Mouse (Mus musculus) intestine, embryonic 15.5 days (tissue): ENCODE results near the gene Cfap77. TPM values are rescaled to one million over a fixed set of nuclear protein-coding genes. Genes with fewer than 3 reads are reported as not detected.

Source experiments
- ATAC-seq: fragments of 200-750 bp; cut with Nextera tagmentation; 2 replicates; pipeline ENCODE4 v1.8.0; 2017; ENCODE audit warnings: moderate TSS enrichment, moderate library complexity
- H3K27ac ChIP-seq: fragments of 300-500 bp; sonication (generic); 2 replicates; pipeline ENCODE4 v1.5.1; 2015; ENCODE audit warnings: mild to moderate bottlenecking, inconsistent platforms
- H3K27me3 ChIP-seq: fragments of 300-500 bp; sonication (generic); replicated peaks from 2 replicates; pipeline ENCODE4 v1.6.1; 2015; ENCODE audit warnings: inconsistent platforms
- H3K36me3 ChIP-seq: fragments of 300-500 bp; sonication (generic); 2 replicates; pipeline ENCODE4 v1.6.1; 2015; ENCODE audit warnings: inconsistent platforms
- H3K4me1 ChIP-seq: fragments of 300-500 bp; sonication (generic); replicated peaks from 2 replicates; pipeline ENCODE4 v1.6.1; 2015; ENCODE audit warnings: inconsistent platforms
- H3K4me2 ChIP-seq: fragments of 300-500 bp; sonication (generic); replicated peaks from 2 replicates; pipeline ENCODE4 v1.6.1; 2015; ENCODE audit warnings: mild to moderate bottlenecking, inconsistent platforms
- H3K4me3 ChIP-seq: fragments of 300-500 bp; sonication (generic); replicated peaks from 2 replicates; pipeline ENCODE4 v1.5.1; 2015; ENCODE audit warnings: inconsistent platforms
- H3K9ac ChIP-seq: fragments of 300-500 bp; sonication (generic); 2 replicates; pipeline ENCODE4 v1.6.1; 2015; ENCODE audit warnings: inconsistent platforms
- H3K9me3 ChIP-seq: fragments of 300-500 bp; sonication (generic); 2 replicates; pipeline ENCODE4 v1.6.1; 2016; ENCODE audit warnings: inconsistent platforms
- WGBS: fragments of 180-500 bp; shearing (Covaris S2); methylation state at CpG from one replicate; pipeline ENCODE4 v1.1.7; 2015; 5-methylcytosine and 5-hydroxymethylcytosine counted together
- polyA plus RNA-seq: library from polyadenylated mRNA; unstranded; fragments of >200 nt; fragmentation: Nextera tagmentation; extraction: Ambion mirVana; gene quantifications from 2 replicates; pipeline ENCODE4 v1.2.1, GENCODE M21; 2015

Gene Cfap77
- polyA plus RNA-seq, 1 experiment from 2014 or later, result 0.25 TPM

DNA sequence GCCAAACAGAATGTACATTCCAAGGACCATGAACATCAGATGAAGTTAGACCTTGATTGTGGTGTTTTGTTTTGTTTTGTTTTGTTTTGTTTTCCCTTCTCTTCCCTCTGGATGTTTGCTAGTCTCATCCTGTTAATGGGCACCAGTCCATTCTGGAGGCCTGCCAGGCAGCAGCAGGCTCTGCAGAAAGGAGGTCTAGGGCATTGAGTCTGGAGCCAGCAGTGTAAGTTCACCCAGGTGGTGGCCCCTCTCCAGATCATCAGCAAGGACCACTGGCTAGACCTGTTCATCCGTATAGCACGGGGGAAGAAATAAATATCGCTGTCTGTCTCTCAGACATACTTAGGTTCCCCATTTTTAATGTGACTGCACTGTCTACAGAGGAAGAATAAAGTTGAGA is 173.6 kb downstream of the Cfap77 start:
- H3K4me3 ChIP-seq, result no peak overlapping the region
- H3K36me3 ChIP-seq, result peaks cover 11% of the 10 kb centered on the region; the same call in 1 of the 2 replicates
- H3K4me2 ChIP-seq, result no peak overlapping the region
- H3K9ac ChIP-seq, result no peak overlapping the region
- H3K27ac ChIP-seq, result no peak overlapping the region
- 87% methylated on average over 3 of the region's 3 CpGs for WGBS
- H3K4me1 ChIP-seq, result no peaks in the 10 kb centered on the region; the same call in 1 of the 2 replicates
- H3K27me3 ChIP-seq, result no peaks in the 10 kb centered on the region
- ATAC-seq, result no peak
- H3K9me3 ChIP-seq, result no peaks in the 10 kb centered on the region

Other genes with a start within 250 kb of the Cfap77 start
- 10.4 and 10.9 TPM in 2 replicates for gene Gtf3c4, start 214.7 kb downstream of the Cfap77 start, polyA plus RNA-seq
- gene Ddx31, start 214.7 kb downstream of the Cfap77 start, polyA plus RNA-seq, result 12.1 and 13.6 TPM in 2 replicates
- 0.06 TPM in 1 of 2 replicates, not detected in the other for gene Barhl1, start 138.4 kb downstream of the Cfap77 start, polyA plus RNA-seq
- gene Ttf1, start 5.2 kb upstream of the Cfap77 start, polyA plus RNA-seq, result 9.1 and 9.6 TPM in 2 replicates
- gene Setx, start 69.1 kb upstream of the Cfap77 start, polyA plus RNA-seq, result 6.9 and 7.2 TPM in 2 replicates
- 0.10 and 0.26 TPM in 2 replicates for gene Ntng2, start 197.9 kb upstream of the Cfap77 start, polyA plus RNA-seq